ENCODE assay signal across 28 mouse cellular contexts in the genomic region with DNA sequence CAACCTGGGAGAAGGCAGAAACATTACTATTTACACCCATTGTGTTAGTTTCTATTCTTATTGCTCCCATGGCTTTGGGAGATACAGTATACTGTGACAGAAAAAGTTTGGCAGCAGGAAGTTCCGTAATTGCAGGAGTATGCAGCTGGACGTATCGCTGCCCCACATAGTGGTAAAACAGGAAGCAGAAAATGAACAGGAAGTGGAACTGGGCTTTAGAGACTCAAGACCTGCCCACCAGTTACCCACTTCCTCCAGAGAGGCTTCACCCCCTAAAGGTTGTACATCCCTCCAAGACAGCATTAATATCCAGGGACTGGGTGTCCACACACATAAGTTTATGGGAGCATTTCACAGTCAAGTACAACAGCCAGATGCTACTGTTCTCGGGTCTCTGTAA. TPM values are rescaled to one million over a fixed set of nuclear protein-coding genes. Genes with fewer than 3 reads are reported as not detected.
DNase-seq lines count a peak whose midpoint lies in the region; ATAC-seq and TF ChIP-seq lines count a peak whose summit lies in the region.
"Had no signal": no experiment of that assay in that cellular context is flagged by ENCODE, and none has a peak within 500 bp of the region (broad histone marks: within the 10 kb centered on the region; RNA-seq: fewer than 3 reads in every experiment).

No protein-coding gene starts in this region.

- no peaks in the 10 kb centered on the region for H3K79me2 ChIP-seq in CH12.LX (replicated peaks; ENCODE audit: control insufficient read depth, extremely low read depth, insufficient read depth, poor library complexity, severe bottlenecking)

- WGBS in liver, postnatal 0 days (ENCODE audit: insufficient replicate concordance) = 27% methylated on average over 4 of the region's 4 CpGs

- in situ Hi-C loops in CH12.LX (cut with MboI; ENCODE audit: low pct_ligation_motif_present, low pct_unique_long_range_greater_than_20kb, low sequenced_read_pairs) = no loop called here

- no peak for TF ChIP-seq RAD21 in CH12.LX (IDR thresholded peaks at IDR 0.05; ENCODE audit: low read depth, low read length)

- peaks cover 0 to 14% of the 10 kb centered on the region in 2 experiments; a peak in 2 of 4 replicates for H3K4me1 ChIP-seq in CH12.LX (ENCODE audit: control insufficient read depth in 1 of 2, insufficient read depth in 2 of 2)
- H3K4me1 ChIP-seq in liver, postnatal 0 days (ENCODE audit: insufficient read depth) = no peaks in the 10 kb centered on the region
- H3K4me1 ChIP-seq: forebrain, embryonic 13.5 days; heart, embryonic 12.5 days; limb, embryonic 13.5 days; liver, embryonic 12.5 days; midbrain, embryonic 15.5 days; neural tube, embryonic 13.5 days had no signal

- DNase-seq in lung, postnatal 36 days = peak; percentile 31
- no peak for DNase-seq in lung, postnatal 14 days
- DNase-seq in CH12.LX (ENCODE audit: extremely low read depth) = peak; percentile 12
- peak; percentile 24 for DNase-seq in induced T-regulatory cell, adult 2 months (ENCODE audit: low read depth)
- no peak for DNase-seq in right cerebral cortex, postnatal 4 days
- DNase-seq in left cerebral cortex, postnatal 25 days (ENCODE audit: low spot score in 2 of 2) = no peak
- no peak for DNase-seq in liver, postnatal 0 days
- DNase-seq: adrenal gland, adult 2 months; cerebellum, adult 18-20 months; cerebellum, postnatal 25 days; heart, adult 11 months; heart, postnatal 10 days; kidney, adult 11 months; lung, embryonic 14.5 days; thymus, postnatal 14 days had no signal

- no peak overlapping the region for H3K9ac ChIP-seq in CH12.LX (ENCODE audit: insufficient read depth, low read depth)
- H3K9ac ChIP-seq in liver, postnatal 0 days (replicated peaks) = no peak overlapping the region
- H3K9ac ChIP-seq: forebrain, embryonic 13.5 days; heart, embryonic 12.5 days; limb, embryonic 13.5 days; liver, embryonic 12.5 days; lung, embryonic 14.5 days; midbrain, embryonic 15.5 days; neural tube, embryonic 13.5 days had no signal

- no peak for TF ChIP-seq POLR2A in CH12.LX (IDR thresholded peaks at IDR 0.05; ENCODE audit: low read depth, low read length)

- TF ChIP-seq CTCF in CH12.LX (conservative IDR thresholded peaks at IDR 0.05 in 1 of 2, IDR thresholded peaks at IDR 0.05 in 1 of 2; ENCODE audit: low read depth in 2 of 2, low read length in 2 of 2) = no peak
- no peak for TF ChIP-seq CTCF in liver, postnatal 0 days (IDR thresholded peaks at IDR 0.05; ENCODE audit: low read depth)

- peak; percentile 49; the same call in 1 of the 2 replicates for ATAC-seq in neutrophil, adult 5-6 weeks (ENCODE audit: extremely low read depth, insufficient number of reproducible peaks, low FRiP score, poor library complexity, severe bottlenecking)
- no peak for ATAC-seq in liver, postnatal 0 days
- ATAC-seq: forebrain, embryonic 13.5 days; hindbrain, postnatal 0 days; liver, embryonic 12.5 days; midbrain, embryonic 15.5 days had no signal

- no peak overlapping the region for H3K27ac ChIP-seq in CH12.LX (ENCODE audit: insufficient read depth, low read depth)
- no peak overlapping the region for H3K27ac ChIP-seq in liver, postnatal 0 days (ENCODE audit: low read depth)
- H3K27ac ChIP-seq: forebrain, embryonic 13.5 days; hindbrain, postnatal 0 days; kidney, postnatal 0 days; layer of hippocampus, adult 2 months; limb, embryonic 13.5 days; liver, embryonic 12.5 days; midbrain, embryonic 15.5 days; neural tube, embryonic 13.5 days had no signal

- no peak overlapping the region for H3K4me2 ChIP-seq in CH12.LX (ENCODE audit: insufficient read depth, low read depth, poor library complexity, severe bottlenecking)
- no peak overlapping the region for H3K4me2 ChIP-seq in liver, postnatal 0 days (ENCODE audit: low read depth, low read length)
- H3K4me2 ChIP-seq: forebrain, embryonic 13.5 days; heart, embryonic 12.5 days; limb, embryonic 13.5 days; liver, embryonic 12.5 days; lung, embryonic 14.5 days; midbrain, embryonic 15.5 days; neural tube, embryonic 13.5 days had no signal

- no peaks in the 10 kb centered on the region for H3K27me3 ChIP-seq in CH12.LX (replicated peaks)
- no peaks in the 10 kb centered on the region for H3K27me3 ChIP-seq in liver, postnatal 0 days (ENCODE audit: insufficient read depth, low read length)
- H3K27me3 ChIP-seq: heart, embryonic 12.5 days; limb, embryonic 13.5 days; liver, embryonic 12.5 days; midbrain, embryonic 15.5 days; neural tube, embryonic 13.5 days had no signal

- no peak for TF ChIP-seq EP300 in CH12.LX (IDR thresholded peaks at IDR 0.05; ENCODE audit: low read length)
- no peak for TF ChIP-seq EP300 in liver, postnatal 0 days (IDR thresholded peaks at IDR 0.05; ENCODE audit: low read depth)

- intact Hi-C loops in left cerebral cortex, postnatal 25 days (cut with DNase I) = no loop called here

- no peaks in the 10 kb centered on the region for H3K36me3 ChIP-seq in CH12.LX (replicated peaks in 1 of 2; ENCODE audit: control insufficient read depth in 1 of 2, insufficient read depth in 1 of 2, low read length in 1 of 2)
- no peaks in the 10 kb centered on the region for H3K36me3 ChIP-seq in liver, postnatal 0 days (replicated peaks; ENCODE audit: insufficient read depth, low read length)
- H3K36me3 ChIP-seq: G1E; limb, embryonic 13.5 days; liver, embryonic 12.5 days; midbrain, embryonic 15.5 days; neural tube, embryonic 13.5 days had no signal

- no peak overlapping the region for H3K4me3 ChIP-seq in CH12.LX (replicated peaks in 1 of 3; ENCODE audit: low read depth in 2 of 3, low read length in 2 of 3, poor library complexity in 1 of 3)
- no peak overlapping the region for H3K4me3 ChIP-seq in liver, postnatal 0 days (ENCODE audit: low read depth, low read length)
- H3K4me3 ChIP-seq: forebrain, embryonic 13.5 days; heart, embryonic 12.5 days; layer of hippocampus, adult 2 months; limb, embryonic 13.5 days; liver, embryonic 12.5 days; midbrain, embryonic 15.5 days; myocyte; neural tube, embryonic 13.5 days had no signal

- H3K9me3 ChIP-seq in CH12.LX (replicated peaks; ENCODE audit: low read length) = peaks cover 58% of the 10 kb centered on the region
- H3K9me3 ChIP-seq in liver, postnatal 0 days (ENCODE audit: low read length) = no peaks in the 10 kb centered on the region
- H3K9me3 ChIP-seq: heart, embryonic 12.5 days; liver, embryonic 12.5 days; midbrain, embryonic 15.5 days had no signal

- dilution Hi-C loops in CH12.LX (cut with MboI; ENCODE audit: extremely low pct_ligation_motif_present, extremely low pct_unique_long_range_greater_than_20kb, low sequenced_read_pairs) = no loop called here

TF ChIP-seq in CH12.LX, 34 proteins besides CTCF, POLR2A, EP300 and RAD21:
- TF ChIP-seq KAT2A (IDR thresholded peaks at IDR 0.05; ENCODE audit: insufficient replicate concordance, low read length) = no peak
- no peak for TF ChIP-seq IRF4 (IDR thresholded peaks at IDR 0.05; ENCODE audit: low read depth, low read length)
- TF ChIP-seq JUN (IDR thresholded peaks at IDR 0.05; ENCODE audit: insufficient read depth, low read depth, low read length) = no peak
- no peak for TF ChIP-seq USF1 (IDR thresholded peaks at IDR 0.05; ENCODE audit: low read depth, low read length)

RNA-seq across cellular contexts. Expression of a gene that starts 15.8 kb away (rescaled TPM):
- total RNA-seq in CH12.LX (2012; rRNA removed) (not detected in 2 replicates), CH12.LX (2014; rRNA removed) (not detected in 2 replicates)
- not detected in 2 replicates for polyA plus RNA-seq in CH12.LX (2012; ENCODE audit: insufficient read length, low read depth)
- not detected in 2 replicates for total RNA-seq in neutrophil, adult 5-6 weeks (2017)
- total RNA-seq in left cerebral cortex, postnatal 25 days (2021) = 1 to 10 TPM; 2.6 to 4.4 TPM
- not detected in 2 replicates for polyA plus RNA-seq in liver, postnatal 0 days (2015; fragmentation: Nextera tagmentation; extraction: Ambion mirVana)
- total RNA-seq: megakaryocyte-erythroid progenitor cell, adult 5-6 weeks had no signal
- polyA plus RNA-seq: G1E; liver, embryonic 12.5 days had no signal

Comparison
In these comparisons a context has a peak if more than half of its experiments do, and no peak if none do; other contexts are left out.
1. DNase-seq: peak in lung, postnatal 36 days (single experiment), CH12.LX (single experiment) and induced T-regulatory cell, adult 2 months (single experiment); none in lung, postnatal 14 days (single experiment), right cerebral cortex, postnatal 4 days (single experiment), left cerebral cortex, postnatal 25 days (0 of 2) and liver, postnatal 0 days (single experiment).